Mouse (Mus musculus): Measurements from ENCODE around the gene Tmem266.

The Tmem266 gene

DNA sequence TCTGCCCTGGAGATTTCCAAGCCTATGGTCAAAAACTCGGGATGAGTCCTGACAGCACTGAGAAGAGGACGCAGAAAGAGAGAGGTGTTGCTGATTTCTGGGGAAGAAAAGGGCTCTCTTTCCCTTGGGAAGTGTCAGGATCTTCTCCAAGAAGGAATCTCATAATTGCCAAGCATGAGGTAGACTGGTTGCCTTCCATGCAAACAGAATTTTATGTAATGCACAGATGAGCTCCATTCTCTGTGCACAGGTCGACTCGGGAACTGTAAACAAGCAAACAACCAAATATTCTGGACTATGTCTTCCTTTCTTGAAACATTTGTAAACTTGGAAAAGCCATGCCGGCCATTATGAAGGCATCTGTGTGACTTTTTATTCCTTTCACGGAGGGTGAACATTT lies 2.7 kb downstream of the Tmem266 start:
- DNase-seq (ENCODE audit: low spot score in 2 of 2) = no peak

- no peak for DNase-seq (ENCODE audit: low spot score in 2 of 2)
Measured at GRCm38 (mm10) chr9:55332476-55332875, 5.8 kb downstream of the Tmem266 start.

DNA sequence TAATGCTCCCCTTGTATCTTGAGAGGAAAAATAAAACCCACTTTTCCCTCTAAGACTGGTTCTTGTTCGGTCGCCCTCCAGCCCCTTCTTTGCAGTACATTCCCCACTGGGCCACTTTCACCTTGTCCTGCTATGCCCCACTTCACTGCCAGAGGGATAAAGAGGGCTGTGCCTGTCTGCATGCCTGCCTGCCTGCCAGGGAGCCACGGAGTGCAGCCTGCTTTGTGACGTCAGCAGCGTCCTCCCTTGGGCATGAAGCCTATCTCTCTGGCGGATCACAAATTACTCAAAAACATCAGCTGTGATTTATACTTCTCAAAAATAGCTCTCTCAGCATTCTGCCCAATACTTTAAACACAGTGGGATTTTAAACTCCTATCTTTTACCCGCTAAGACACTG lies 6.2 kb downstream of the Tmem266 start:
- DNase-seq (ENCODE audit: low spot score in 2 of 2) = no peak

GRCm38 (mm10) chr9:55344165-55344564 lies 17.5 kb downstream of the Tmem266 start:
- no peak for DNase-seq (ENCODE audit: low spot score in 2 of 2)

DNA sequence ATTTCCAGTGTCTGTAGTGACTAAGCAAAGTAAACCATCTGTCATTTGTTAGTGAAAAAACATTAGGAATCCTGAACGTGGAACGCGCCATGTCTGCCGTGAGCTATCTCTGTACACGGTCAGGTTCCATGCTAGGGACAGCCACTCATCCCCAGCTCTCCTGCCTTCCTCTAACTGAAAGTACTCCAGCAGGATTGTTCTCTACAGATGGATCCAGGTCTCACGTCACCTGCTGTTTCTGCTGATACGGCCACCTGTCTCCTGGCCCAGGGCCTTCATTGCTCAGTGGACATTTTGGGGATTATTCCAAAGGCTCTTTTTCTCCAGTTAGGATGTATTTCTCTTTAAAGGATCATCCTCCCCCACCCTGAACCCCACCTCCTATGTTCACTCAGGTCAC lies 18.6 kb downstream of the Tmem266 start:
- no peak for DNase-seq (ENCODE audit: low spot score in 2 of 2)

GRCm38 (mm10) chr9:55348664-55349063 lies 22.0 kb downstream of the Tmem266 start:
- no peak for DNase-seq (ENCODE audit: low spot score in 2 of 2)

- DNase-seq (ENCODE audit: low spot score in 2 of 2) = no peak
Measured at GRCm38 (mm10) chr9:55354686-55355085, 28.0 kb downstream of the Tmem266 start.

DNA sequence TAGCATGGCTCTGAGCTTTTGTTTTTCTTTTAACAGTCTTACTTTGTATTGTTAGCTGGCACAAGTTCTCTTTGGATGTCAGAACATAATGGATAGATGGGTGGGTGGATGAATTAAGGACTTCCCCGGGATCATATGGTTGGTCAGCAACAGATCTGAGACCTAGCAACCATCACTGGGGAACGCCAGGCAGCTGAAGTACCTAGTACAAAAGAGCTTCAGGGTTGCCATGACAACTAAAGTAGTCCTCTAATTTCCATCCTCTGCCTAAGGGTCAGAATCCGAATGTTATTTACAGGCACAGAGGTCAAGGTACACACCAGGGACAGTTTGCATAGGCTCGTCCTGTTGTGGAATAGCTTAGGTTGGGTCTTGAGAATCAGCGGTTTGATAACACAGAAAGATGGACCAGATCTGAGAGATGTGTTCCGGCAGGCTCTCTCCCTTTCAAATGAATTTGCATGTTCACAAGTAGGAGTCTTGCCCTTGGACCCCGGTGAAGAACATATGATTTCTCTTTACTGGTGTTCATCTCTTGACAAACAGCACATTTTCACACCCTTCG lies 28.6 kb downstream of the Tmem266 start:
- DNase-seq (ENCODE audit: low spot score in 2 of 2) = no peak

DNA sequence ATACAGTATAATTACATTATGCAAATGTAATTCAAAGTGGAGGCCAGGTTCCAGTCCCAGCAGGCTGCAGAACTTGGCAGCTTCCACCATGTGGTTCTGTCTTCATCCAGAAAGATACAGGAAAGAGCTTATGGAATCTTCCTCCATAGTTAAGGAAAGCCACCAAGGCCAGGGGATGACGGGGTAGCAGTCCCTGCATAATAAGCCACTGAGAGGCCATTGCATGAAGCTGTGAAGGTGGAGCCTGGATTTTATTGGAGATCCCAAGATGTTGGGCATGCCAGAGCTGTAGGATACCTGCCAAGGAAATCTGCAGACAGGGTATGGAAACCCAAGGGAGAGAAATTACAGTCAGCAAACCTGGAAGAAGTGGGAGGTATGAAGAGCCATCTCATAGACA lies 30.5 kb downstream of the Tmem266 start:
- DNase-seq (ENCODE audit: low spot score in 2 of 2) = no peak

DNA sequence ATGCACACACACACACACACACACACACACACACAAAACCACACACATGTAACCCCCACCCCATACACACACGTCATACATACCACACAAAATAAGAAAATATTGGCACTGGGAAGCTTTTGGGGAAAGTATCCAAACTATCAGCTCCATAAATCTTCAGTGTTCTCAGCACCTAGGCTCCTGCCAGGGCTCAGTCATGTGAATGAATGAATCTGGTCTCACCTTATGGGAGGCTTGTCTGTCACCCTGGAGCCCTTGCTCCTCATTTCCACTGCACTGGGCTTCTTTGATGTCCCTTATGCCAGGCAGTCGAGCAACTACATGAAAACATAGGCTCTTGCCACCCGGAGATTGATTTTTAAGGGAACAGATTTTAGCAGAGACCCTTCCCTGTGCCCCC lies 33.7 kb downstream of the Tmem266 start:
- DNase-seq (ENCODE audit: low spot score in 2 of 2) = no peak

DNA sequence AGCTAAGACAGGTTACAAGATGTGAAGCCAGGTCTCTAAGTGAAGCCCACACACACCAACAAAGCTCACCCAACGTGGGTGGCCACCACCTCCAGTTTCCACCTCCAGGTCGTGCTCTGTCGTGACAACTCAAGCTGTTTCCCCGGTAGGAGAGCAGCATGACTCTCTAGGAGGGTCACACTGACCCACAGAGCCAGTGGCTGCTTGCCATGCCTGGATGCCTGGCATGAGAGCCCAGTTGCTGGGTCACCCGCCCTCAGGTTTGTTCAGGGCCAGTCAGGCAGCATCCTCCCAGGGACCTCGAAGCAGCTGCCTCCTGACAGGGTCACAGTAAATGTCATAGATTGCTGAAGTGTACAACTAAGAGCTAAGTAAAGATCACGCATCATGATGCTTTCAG lies 34.1 kb downstream of the Tmem266 start:
- no peak for DNase-seq (ENCODE audit: low spot score in 2 of 2)

DNA sequence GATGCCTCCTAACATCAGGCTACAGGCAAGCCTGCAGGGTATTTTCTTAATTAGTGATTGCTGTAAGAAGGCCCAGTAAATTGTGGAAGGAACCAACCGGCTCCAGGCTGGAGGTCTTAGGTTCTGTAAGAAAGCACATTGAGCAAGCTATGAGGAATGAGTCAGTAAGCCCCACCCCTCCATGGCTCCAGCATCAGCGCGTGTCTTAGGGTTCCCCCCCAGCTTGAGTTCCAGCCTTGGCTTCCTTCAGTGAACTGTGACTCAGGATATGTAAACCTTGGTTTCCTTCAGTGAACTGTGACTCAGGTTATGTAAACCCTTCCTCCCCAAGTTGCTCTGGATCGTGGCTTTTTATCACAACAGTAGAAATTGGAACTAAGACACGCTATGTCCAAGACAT lies 35.3 kb downstream of the Tmem266 start:
- no peak for DNase-seq (ENCODE audit: low spot score in 2 of 2)

DNA sequence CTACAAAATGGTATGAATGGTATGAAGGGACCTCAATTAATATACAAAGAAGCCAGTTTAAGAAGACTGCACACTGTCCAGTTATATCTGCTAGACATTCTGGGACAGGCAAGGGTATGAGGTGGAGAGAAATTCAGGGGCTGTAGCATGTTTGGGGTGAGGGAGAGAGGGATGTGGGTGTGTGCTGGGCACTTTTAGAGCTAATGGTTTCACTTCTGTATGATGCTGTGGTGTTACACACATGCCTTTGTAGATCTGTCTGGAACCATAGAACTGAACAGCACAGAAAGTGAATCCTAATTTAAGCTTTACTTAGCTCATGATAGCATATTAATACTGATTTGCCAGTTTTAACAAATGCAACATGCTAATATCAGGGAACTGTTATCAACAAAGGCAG lies 37.0 kb downstream of the Tmem266 start:
- DNase-seq (ENCODE audit: low spot score in 2 of 2) = no peak

DNA sequence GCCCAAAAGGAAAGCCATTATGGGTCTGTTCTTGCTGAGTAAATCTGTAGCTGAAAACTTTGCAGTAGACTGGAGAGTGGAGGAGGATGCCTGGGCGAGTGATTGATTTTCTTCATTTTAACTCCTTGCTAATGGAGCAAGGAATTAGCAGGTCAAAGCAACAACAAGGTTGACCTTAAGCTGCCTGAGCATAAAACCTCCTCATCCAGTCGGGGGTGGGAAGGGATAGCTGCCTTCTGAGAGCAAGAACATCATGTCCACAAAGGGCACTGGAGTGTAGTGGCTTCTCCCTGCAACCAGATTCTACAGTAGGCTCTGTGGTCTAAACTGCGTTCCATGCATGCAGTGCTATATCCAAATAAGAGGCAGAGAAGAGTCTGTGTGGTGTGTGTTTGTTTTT lies 41.3 kb downstream of the Tmem266 start:
- no peak for DNase-seq (ENCODE audit: low spot score in 2 of 2)

DNA sequence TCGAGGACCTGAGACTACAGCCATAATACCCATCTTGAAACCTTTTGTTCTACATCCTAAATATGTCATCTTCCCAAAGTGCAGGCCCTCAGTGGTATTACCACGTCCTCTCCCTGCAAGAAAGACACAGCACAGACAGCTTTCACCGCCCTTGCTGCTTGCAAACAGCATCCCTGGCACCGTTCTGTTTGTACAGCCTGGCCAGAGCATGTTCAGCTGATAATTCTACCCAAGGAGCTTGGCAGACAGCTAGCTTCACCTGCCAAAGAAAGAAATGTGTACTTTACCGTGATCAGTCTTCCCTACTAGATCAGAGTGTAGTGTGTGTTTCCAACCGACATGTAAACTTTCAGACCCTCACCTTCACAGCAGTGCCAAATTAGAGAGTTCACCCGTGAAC lies 45.2 kb downstream of the Tmem266 start:
- DNase-seq (ENCODE audit: low spot score in 2 of 2) = no peak

DNA sequence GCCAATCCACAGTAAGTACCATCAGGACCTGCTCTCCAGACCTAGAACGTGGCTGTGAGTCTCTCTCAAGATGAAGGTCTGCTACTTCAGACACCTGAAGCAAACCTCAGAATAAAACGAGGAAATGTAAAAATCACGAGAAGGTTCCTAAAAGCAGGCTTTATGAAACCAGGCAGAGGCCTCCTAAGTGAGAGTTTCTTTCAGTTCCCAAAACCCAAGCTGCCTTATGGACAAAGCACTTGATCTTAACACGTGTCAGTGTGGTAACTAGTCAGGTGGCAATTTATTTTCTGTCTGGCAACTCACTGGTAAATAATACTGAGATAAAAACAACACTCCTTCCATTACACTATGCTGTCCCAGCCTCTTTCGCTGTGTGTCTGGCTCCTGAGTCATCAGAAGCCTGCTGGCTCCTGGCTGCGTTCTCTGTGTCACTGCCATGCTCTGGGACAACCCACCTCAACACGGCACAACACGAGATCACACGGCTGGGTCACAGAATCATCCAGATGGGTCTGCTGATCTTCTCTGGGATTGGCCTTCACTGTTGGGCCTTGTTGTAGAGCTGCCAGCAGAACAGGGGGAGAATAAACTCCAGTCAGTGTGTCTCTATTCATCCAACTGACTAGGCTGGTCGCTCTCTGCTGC lies 51.0 kb downstream of the Tmem266 start:
- no peak for DNase-seq (ENCODE audit: low spot score in 2 of 2)

DNA sequence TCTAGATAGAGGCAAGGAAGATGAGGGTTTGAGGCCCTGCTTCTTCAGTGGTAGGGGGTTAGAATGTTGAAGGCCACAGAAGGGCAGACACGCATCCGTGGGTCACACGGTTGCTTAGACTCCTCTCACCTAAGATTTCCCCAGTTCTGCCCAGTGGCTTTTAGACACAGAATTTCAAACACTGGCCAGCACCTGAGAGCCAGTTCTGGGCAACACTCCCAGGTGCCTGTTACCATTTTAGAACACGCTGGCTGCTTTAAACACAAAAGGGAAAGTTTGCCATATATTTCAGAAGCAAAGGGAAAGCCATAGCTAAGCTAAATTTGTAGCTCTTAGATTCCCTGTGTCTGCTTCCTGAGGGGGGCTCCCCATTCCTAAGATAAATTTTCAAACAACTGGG lies 54.7 kb downstream of the Tmem266 start:
- DNase-seq (ENCODE audit: low spot score in 2 of 2) = no peak

- DNase-seq (ENCODE audit: low spot score in 2 of 2) = peak in 1 of 2 experiments; percentile 36
Measured at GRCm38 (mm10) chr9:55382441-55382840, 55.7 kb downstream of the Tmem266 start.

DNA sequence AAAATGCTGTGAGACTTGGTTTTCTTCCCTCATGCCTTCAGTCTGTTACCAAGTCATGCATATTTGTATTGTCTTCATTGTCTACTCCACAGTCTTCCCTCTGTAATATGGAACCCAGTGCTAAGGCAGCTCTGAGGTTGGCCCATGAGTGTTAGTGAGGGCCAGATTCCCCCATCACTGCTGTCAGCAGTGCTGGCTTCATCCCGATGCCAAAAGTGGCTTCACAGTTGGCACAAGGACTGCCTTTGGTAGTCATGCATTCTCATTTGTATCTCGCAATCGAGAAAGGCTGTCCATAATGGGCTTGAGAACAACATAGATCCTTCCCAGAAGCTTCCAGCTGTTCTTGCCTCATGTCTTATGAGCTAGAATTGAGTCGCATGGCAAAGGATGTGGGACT lies 59.4 kb downstream of the Tmem266 start:
- DNase-seq (ENCODE audit: low spot score in 2 of 2) = no peak

GRCm38 (mm10) chr9:55387862-55388505 lies 61.3 kb downstream of the Tmem266 start:
- DNase-seq (ENCODE audit: low spot score in 2 of 2) = peak in 1 of 2 experiments; percentile 32

- DNase-seq (ENCODE audit: low spot score in 2 of 2) = peak; percentile 44 to 67
Measured at GRCm38 (mm10) chr9:55391909-55392658, 65.4 kb downstream of the Tmem266 start.

GRCm38 (mm10) chr9:55395650-55396049 lies 68.9 kb downstream of the Tmem266 start:
- peak in 1 of 2 experiments; percentile 12 for DNase-seq (ENCODE audit: low spot score in 2 of 2)

Measured in spleen, postnatal 14 days (tissue).